Mouse (Mus musculus) neural tube, embryonic 14.5 days (tissue): Measurements from ENCODE around the gene March6. TPM values are rescaled to one million over a fixed set of nuclear protein-coding genes. Genes with fewer than 3 reads are reported as not detected.
A peak's percentile ranks its signal among the peaks of the same experiment; 100 is the strongest.

Experiments used
- ATAC-seq: fragments of 200-750 bp; cut with Nextera tagmentation; 2 replicates; pipeline ENCODE4 v1.8.0; 2017; ENCODE audit warnings: low read depth, mild to moderate bottlenecking, moderate TSS enrichment, moderate library complexity
- H3K27ac ChIP-seq: fragments of 300-500 bp; sonication (generic); 2 replicates; pipeline ENCODE4 v1.5.1; 2014; ENCODE audit warnings: low read depth, mild to moderate bottlenecking, control low read depth, low read length, moderate library complexity, mixed read lengths
- H3K27me3 ChIP-seq: fragments of 300-500 bp; sonication (generic); 2 replicates; pipeline ENCODE4 v1.6.1; 2014; ENCODE audit warnings: low read length; ENCODE audit not compliant: control insufficient read depth, insufficient read depth
- H3K36me3 ChIP-seq: fragments of 300-500 bp; sonication (generic); 2 replicates; pipeline ENCODE4 v1.6.1; 2014; ENCODE audit warnings: low read length, mixed read lengths; ENCODE audit not compliant: control insufficient read depth, insufficient read depth
- H3K4me1 ChIP-seq: fragments of 300-500 bp; sonication (generic); 2 replicates; pipeline ENCODE4 v1.6.1; 2014; ENCODE audit warnings: low read length; ENCODE audit not compliant: control insufficient read depth, insufficient read depth
- H3K4me2 ChIP-seq: fragments of 300-500 bp; sonication (generic); 2 replicates; pipeline ENCODE4 v1.6.1; 2014; ENCODE audit warnings: mild to moderate bottlenecking, low read depth, low read length, control low read depth
- H3K4me3 ChIP-seq: fragments of 300-500 bp; sonication (generic); 2 replicates; pipeline ENCODE4 v1.5.1; 2014; ENCODE audit warnings: low read depth, low read length, control low read depth, mixed read lengths
- H3K9ac ChIP-seq: fragments of 300-500 bp; sonication (generic); replicated peaks from 2 replicates; pipeline ENCODE4 v1.6.1; 2014; ENCODE audit warnings: low read depth, mild to moderate bottlenecking, control low read depth, low read length, mixed read lengths
- H3K9me3 ChIP-seq: fragments of 300-500 bp; sonication (generic); 2 replicates; pipeline ENCODE4 v1.6.1; 2016; ENCODE audit warnings: low read length; ENCODE audit not compliant: control insufficient read depth
- WGBS: fragments of 180-500 bp; shearing (Covaris S2); extraction: QIAGEN DNeasy Blood & Tissue Kit; methylation state at CpG from one replicate; pipeline ENCODE4 v1.1.7; 2014; 5-methylcytosine and 5-hydroxymethylcytosine counted together
- polyA plus RNA-seq: library from polyadenylated mRNA; unstranded; fragments of >200 nt; fragmentation: Nextera tagmentation; extraction: Ambion mirVana; gene quantifications from 2 replicates; pipeline ENCODE4 v1.2.1, GENCODE M21; 2014

The March6 gene
- polyA plus RNA-seq, 1 experiment from 2014 or later: 98.4 TPM

DNA sequence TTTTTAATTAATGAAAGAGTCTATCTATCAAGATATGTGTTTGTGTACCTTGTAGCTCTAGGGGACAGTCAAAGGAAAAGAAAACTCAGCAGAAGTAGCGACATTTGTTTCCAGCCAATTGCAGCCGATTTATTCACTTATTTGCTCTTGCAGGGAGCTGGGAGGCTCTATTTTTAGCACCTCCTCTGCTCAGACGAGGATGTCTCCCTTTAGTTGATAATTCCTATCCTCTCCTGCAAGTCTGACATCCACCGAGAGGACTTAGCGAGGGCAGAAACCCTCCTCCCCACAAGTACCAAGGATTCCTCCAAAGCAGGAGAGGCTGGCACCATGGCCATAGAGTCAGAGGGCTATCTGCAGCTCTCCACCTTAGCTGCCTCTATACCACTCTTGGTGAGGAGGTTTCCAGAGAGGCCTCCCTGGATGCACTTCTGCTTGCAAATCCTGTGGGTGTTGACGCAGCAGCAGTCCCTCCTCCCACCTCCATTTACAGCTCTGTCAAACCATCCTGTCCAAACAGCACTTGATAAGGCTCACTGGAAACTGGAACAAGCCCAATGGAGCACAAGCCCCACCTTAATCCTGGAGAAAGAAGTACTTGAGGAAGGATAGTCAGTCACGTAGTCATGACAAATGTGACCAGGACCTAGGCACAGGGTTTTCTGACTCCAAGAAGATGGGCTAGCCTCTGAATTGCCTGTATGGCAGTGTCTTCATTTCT, 108.0 kb downstream of the March6 start:
- H3K9ac ChIP-seq: no peak overlapping the region
- WGBS: 74% methylated on average over 7 of the region's 7 CpGs
- ATAC-seq: no peak

DNA sequence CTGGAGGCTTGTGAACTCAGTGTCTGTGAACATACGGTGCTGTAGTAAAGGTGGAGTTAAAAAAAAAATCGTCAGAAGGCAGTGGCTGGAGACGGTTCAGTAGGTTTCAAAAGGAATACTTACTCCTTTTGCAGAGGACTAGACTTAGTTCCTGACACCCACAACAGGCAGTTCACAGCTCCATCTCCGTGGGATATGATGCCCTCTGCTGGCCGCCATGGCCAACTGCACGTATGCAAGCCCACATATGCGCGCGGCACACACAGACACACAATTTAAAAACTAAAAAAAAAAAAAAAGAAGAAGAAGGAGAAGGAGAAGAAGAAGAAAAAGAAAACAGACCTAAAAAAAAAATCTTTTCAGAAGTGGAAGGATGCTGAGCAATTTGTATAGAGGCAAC, 111.8 kb downstream of the March6 start:
- no peak overlapping the region for H3K27ac ChIP-seq
- 41% methylated on average over 9 of the region's 9 CpGs for WGBS
- no peak overlapping the region for H3K4me3 ChIP-seq
- no peak overlapping the region for H3K4me2 ChIP-seq
- no peaks in the 10 kb centered on the region for H3K36me3 ChIP-seq
- H3K27me3 ChIP-seq: no peaks in the 10 kb centered on the region
- ATAC-seq: no peak
- no peaks in the 10 kb centered on the region for H3K9me3 ChIP-seq
- H3K9ac ChIP-seq: no peak overlapping the region
- H3K4me1 ChIP-seq: no peaks in the 10 kb centered on the region

More for the DNA sequence above, 108.0 kb downstream of the March6 start:
- H3K4me2 ChIP-seq: no peak overlapping the region
- no peaks in the 10 kb centered on the region for H3K27me3 ChIP-seq
- no peak overlapping the region for H3K4me3 ChIP-seq
- no peaks in the 10 kb centered on the region for H3K9me3 ChIP-seq
- 0 out of 2 replicates have a peak, but pooled peaks cover 6% of the 10 kb centered on the region for H3K4me1 ChIP-seq
- H3K27ac ChIP-seq: no peak overlapping the region
- H3K36me3 ChIP-seq: no peaks in the 10 kb centered on the region

DNA sequence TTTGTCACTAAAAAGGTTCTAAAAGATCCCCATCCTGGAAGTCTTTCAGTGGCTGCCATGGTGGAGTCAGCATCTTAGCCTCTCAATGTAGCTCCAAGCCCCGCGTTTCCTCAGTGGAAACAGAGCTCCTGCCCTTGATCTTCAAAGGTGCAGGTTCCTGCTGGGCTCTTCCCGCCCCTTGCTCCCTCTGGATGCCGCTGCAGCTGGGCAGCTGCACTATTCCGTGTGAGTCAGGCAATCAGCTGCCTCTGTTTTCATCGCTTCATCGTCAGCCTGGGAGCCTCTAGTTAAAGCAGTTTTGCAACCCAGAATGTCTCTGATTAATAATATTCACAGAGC, 112.2 kb downstream of the March6 start:
- ATAC-seq: no peak
- no peaks in the 10 kb centered on the region for H3K4me1 ChIP-seq
- H3K9me3 ChIP-seq: no peaks in the 10 kb centered on the region
- no peak overlapping the region for H3K27ac ChIP-seq
- no peaks in the 10 kb centered on the region for H3K36me3 ChIP-seq
- no peak overlapping the region for H3K9ac ChIP-seq
- WGBS: 17% methylated on average over 7 of the region's 7 CpGs
- H3K4me2 ChIP-seq: 0 out of 2 replicates have a peak overlapping the region, but pooled peaks have one; percentile 8
- H3K27me3 ChIP-seq: no peaks in the 10 kb centered on the region
- no peak overlapping the region for H3K4me3 ChIP-seq

DNA sequence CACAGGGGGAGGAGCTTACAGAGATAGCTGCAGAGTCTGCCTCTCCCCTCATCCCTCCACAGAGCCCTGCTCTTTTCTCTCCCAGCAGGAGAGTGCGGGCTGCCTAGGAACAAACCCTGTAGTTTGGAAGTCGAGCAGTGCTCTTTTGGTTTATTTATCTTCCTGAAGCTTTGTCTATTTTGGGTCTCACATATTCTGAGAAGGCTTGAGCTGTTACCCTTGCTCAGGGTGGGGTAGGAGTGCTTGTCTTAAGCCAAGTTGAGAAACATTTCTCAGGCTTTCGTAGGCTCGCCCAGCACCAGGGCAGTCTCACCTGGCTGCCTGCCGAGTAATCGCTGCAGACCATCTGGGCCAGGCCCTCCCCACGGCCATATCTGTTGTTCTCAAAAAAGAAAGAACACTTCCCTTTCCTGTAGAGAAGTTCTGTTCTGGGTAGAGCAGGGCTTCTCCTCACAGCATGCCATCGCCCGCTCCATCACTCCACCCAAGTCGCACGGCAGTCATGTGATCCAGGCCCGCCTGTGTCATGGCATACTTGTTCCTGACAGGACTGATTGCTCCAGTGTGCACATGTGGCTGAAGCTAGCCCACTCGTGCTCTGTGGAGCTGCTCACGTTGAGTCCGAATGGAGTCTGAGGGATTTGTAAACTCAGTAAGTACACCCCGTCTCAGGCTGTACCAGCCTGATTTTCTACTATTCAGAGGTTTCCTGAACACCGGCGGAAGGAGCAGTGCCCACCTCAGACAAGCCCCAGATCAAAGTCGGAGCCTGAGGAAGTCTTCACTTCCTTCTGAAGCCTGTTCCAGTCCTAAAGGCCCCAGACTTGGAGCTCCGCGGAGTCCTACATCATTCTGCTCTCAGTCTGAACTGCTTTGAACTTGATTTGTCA, 112.8 kb downstream of the March6 start:
- H3K4me2 ChIP-seq: peak overlapping the region; percentile 8; the same call in 1 of the 2 replicates
- WGBS: 62% methylated on average over 21 of the region's 21 CpGs
- H3K27ac ChIP-seq: no peak overlapping the region
- H3K4me1 ChIP-seq: no peaks in the 10 kb centered on the region
- no peak overlapping the region for H3K4me3 ChIP-seq
- H3K9ac ChIP-seq: no peak overlapping the region
- ATAC-seq: 0 out of 2 replicates have a peak, but pooled peaks have one; percentile 31
- H3K9me3 ChIP-seq: no peaks in the 10 kb centered on the region
- no peaks in the 10 kb centered on the region for H3K27me3 ChIP-seq
- H3K36me3 ChIP-seq: no peaks in the 10 kb centered on the region

DNA sequence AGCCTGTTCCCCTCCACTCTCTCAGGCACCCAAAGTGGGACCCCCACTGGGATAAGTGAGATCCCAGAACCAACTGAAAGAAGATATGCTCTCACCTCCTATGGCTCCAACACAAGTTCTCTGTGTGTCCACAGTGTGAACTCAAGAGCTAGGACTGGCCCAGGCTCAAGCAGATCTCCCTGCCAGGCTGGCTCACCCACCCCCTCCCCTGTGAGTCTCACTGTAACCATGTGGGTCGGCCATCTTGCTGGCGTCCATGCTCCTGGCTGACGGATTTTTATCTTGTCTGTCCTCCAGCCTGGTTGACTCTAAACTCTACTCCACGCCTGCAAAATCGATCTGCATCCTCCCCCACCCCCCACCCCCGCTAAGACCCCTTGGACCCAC, 113.5 kb downstream of the March6 start:
- Histone ChIP-seq H3K27ac (no peak overlapping the region), H3K9me3 (no peaks in the 10 kb centered on the region)
- ATAC-seq: no peak

DNA sequence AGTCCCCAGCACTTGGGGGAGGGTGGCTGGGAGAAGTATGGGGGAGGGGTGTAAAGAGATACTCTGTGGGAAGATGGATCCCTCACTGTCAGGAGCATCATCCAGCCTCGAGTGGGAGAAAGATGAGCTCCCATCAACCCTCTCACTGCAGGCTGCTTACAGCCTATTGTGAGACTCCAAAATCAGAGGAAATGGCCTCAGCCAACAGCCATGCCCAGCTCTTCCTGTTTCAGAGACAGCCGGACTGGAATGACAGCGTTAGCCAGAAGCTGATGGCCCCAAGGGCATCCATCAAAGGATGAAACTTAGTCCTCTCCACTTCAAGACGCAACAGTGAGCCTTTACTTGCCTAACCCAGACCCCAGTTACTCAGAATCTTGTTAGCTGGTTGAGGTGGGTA, 115.7 kb downstream of the March6 start:
- H3K9ac ChIP-seq: no peak overlapping the region
- no peak overlapping the region for H3K4me2 ChIP-seq
- H3K4me1 ChIP-seq: no peaks in the 10 kb centered on the region
- no peaks in the 10 kb centered on the region for H3K9me3 ChIP-seq
- H3K4me3 ChIP-seq: no peak overlapping the region
- H3K27me3 ChIP-seq: no peaks in the 10 kb centered on the region
- no peak for ATAC-seq
- WGBS: 72% methylated on average over 4 of the region's 4 CpGs
- no peaks in the 10 kb centered on the region for H3K36me3 ChIP-seq
- no peak overlapping the region for H3K27ac ChIP-seq

More for the DNA sequence above, 113.5 kb downstream of the March6 start:
- Histone ChIP-seq H3K4me2 (no peak overlapping the region), H3K4me1 (no peaks in the 10 kb centered on the region), H3K4me3 (no peak overlapping the region), H3K36me3 (no peaks in the 10 kb centered on the region), H3K27me3 (no peaks in the 10 kb centered on the region), H3K9ac (no peak overlapping the region)
- 70% methylated on average over 6 of the region's 6 CpGs for WGBS

DNA sequence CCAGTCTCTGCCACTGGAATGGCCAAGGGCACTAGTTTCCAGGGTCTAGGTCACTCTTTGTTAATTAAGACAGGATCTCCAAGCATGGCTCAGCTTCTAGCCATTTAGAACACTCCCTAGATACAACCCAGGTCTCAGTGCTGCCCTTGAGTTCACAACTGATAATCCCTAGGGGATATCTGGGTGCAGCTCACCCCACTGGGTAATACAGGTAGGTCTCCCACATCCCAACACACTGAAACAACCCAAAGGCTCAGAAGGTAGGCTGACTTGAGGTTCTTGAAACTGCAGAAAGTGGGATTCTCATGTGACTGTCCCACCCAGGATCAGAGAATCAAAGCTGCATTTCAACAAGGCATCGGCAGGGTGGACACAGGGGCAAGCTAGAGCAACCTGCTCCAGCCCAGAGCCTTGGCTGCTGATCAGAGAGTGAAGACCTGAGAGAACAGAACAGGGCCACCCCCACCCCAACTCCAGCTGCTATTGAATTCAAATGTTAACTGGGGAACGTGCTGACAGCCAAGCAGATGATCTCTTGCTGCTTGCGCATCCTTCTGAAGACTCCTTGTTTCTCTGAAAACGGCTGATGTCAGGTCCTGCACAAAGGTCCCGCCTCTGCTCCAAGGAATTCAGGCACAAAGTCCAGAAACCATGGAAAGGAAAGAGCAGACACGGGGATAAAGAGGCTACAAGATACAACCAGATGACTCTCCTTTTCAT, 116.5 kb downstream of the March6 start:
- Histone ChIP-seq H3K27me3 (no peaks in the 10 kb centered on the region), H3K9me3 (no peaks in the 10 kb centered on the region), H3K4me3 (no peak overlapping the region), H3K9ac (no peak overlapping the region), H3K4me1 (no peaks in the 10 kb centered on the region), H3K27ac (no peak overlapping the region), H3K4me2 (no peak overlapping the region), H3K36me3 (no peaks in the 10 kb centered on the region)
- 58% methylated on average over 6 of the region's 6 CpGs for WGBS
- ATAC-seq: no peak

DNA sequence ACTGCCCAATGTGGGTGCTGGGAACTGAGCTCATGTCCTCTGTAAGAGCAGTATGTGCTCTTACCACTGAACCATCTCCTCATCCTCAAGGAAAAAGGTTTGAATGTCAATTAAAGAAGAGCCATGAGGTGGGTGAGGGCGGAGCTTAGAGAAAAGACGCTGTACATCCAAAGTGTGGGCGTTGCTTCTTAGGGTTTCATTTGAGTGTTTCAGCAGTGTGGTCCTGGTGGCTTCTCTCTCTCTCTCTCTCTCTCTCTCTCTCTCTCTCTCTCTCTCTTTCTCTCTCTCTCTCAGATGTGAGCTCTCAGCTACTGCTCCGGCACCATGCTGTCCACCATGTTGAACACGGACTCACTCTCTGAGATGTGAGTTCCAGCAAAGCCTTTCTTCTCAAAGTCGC, 117.2 kb downstream of the March6 start:
- no peak overlapping the region for H3K4me2 ChIP-seq
- 88% methylated on average over 6 of the region's 6 CpGs for WGBS
- no peaks in the 10 kb centered on the region for H3K9me3 ChIP-seq
- H3K9ac ChIP-seq: no peak overlapping the region
- no peaks in the 10 kb centered on the region for H3K36me3 ChIP-seq
- ATAC-seq: no peak
- no peak overlapping the region for H3K4me3 ChIP-seq
- H3K4me1 ChIP-seq: no peaks in the 10 kb centered on the region
- no peak overlapping the region for H3K27ac ChIP-seq
- H3K27me3 ChIP-seq: no peaks in the 10 kb centered on the region
